Mouse (Mus musculus): ENCODE results near the gene Farp1. TPM values are rescaled to one million over a fixed set of nuclear protein-coding genes. Genes with fewer than 3 reads are reported as not detected.

Gene Farp1
- polyA plus RNA-seq, 1 experiment = 42.6 TPM

- Histone ChIP-seq H3K79me3 (ENCODE audit: low read depth) (peaks cover 8% of the 10 kb centered on the region), H3K79me2 (ENCODE audit: control insufficient read depth, insufficient read depth) (peaks cover 30% of the 10 kb centered on the region), H3K27me3 (ENCODE audit: control insufficient read depth, insufficient read depth, insufficient read length) (no peaks in the 10 kb centered on the region), H3K4me3 (ENCODE audit: insufficient read depth, poor library complexity, severe bottlenecking) (no peak overlapping the region), H3ac (ENCODE audit: control insufficient read depth, insufficient read length, low read depth) (no peak overlapping the region), H3K36me3 (ENCODE audit: control insufficient read depth, insufficient read depth) (peaks cover 49% of the 10 kb centered on the region)
- TF ChIP-seq MYOD1 (IDR thresholded peaks at IDR 0.05; ENCODE audit: control insufficient read depth, insufficient read length, low read depth) (no peak), MYOG (IDR thresholded peaks at IDR 0.05; ENCODE audit: control insufficient read depth, extremely low read depth, insufficient read length) (no peak), MAX (IDR thresholded peaks at IDR 0.05) (no peak), CTCF (IDR thresholded peaks at IDR 0.05; ENCODE audit: control insufficient read depth, insufficient read depth, insufficient read length) (no peak), CEBPB (IDR thresholded peaks at IDR 0.05; ENCODE audit: low read depth) (no peak), FOSL1 (IDR thresholded peaks at IDR 0.05; ENCODE audit: insufficient read depth, low read length, poor library complexity, severe bottlenecking) (no peak), USF1 (IDR thresholded peaks at IDR 0.05; ENCODE audit: low read depth) (no peak)
Measured at GRCm38 (mm10) chr14:121220723-121221122, 185.7 kb downstream of the Farp1 start.

DNA sequence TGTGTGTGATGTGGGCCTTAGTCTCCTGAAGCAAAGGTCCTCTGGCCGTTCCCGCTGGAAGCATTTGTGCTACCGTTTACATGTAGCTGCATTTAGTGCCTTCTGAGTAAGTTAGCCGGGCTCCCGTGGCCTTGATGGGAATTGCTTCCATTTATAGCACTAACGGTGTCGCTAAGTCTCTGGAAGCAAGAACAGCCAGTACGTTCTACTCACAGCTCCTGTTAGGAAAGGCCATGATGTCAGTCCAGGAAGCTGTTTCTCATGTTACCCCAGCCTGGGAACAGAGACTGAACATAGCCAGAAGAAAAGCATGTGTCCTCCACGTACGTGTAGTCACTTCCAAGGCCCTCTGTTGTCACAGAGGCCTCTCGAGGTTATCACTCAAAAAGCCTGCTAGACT is 190.8 kb downstream of the Farp1 start:
- Histone ChIP-seq H3K79me3 (ENCODE audit: low read depth) (no peaks in the 10 kb centered on the region), H3K27me3 (ENCODE audit: control insufficient read depth, insufficient read depth, insufficient read length) (no peaks in the 10 kb centered on the region), H3ac (ENCODE audit: control insufficient read depth, insufficient read length, low read depth) (no peak overlapping the region), H3K79me2 (ENCODE audit: control insufficient read depth, insufficient read depth) (no peaks in the 10 kb centered on the region), H3K4me3 (ENCODE audit: insufficient read depth, poor library complexity, severe bottlenecking) (no peak overlapping the region), H3K36me3 (ENCODE audit: control insufficient read depth, insufficient read depth) (peaks cover 67% of the 10 kb centered on the region)
- no peak for TF ChIP-seq FOSL1 (IDR thresholded peaks at IDR 0.05; ENCODE audit: insufficient read depth, low read length, poor library complexity, severe bottlenecking)
- TF ChIP-seq CTCF (IDR thresholded peaks at IDR 0.05; ENCODE audit: control insufficient read depth, insufficient read depth, insufficient read length) = no peak
- TF ChIP-seq MYOG (IDR thresholded peaks at IDR 0.05; ENCODE audit: control insufficient read depth, extremely low read depth, insufficient read length) = no peak
- no peak for TF ChIP-seq MAX (IDR thresholded peaks at IDR 0.05)
- no peak for TF ChIP-seq USF1 (IDR thresholded peaks at IDR 0.05; ENCODE audit: low read depth)
- TF ChIP-seq CEBPB (IDR thresholded peaks at IDR 0.05; ENCODE audit: low read depth) = no peak
- no peak for TF ChIP-seq MYOD1 (IDR thresholded peaks at IDR 0.05; ENCODE audit: control insufficient read depth, insufficient read length, low read depth)

GRCm38 (mm10) chr14:121229036-121229773 is 194.2 kb downstream of the Farp1 start:
- no peaks in the 10 kb centered on the region for H3K79me2 ChIP-seq (ENCODE audit: control insufficient read depth, insufficient read depth)
- no peaks in the 10 kb centered on the region for H3K79me3 ChIP-seq (ENCODE audit: low read depth)
- H3ac ChIP-seq (ENCODE audit: control insufficient read depth, insufficient read length, low read depth) = no peak overlapping the region
- peaks cover 58% of the 10 kb centered on the region for H3K36me3 ChIP-seq (ENCODE audit: control insufficient read depth, insufficient read depth)
- H3K4me3 ChIP-seq (ENCODE audit: insufficient read depth, poor library complexity, severe bottlenecking) = no peak overlapping the region
- no peaks in the 10 kb centered on the region for H3K27me3 ChIP-seq (ENCODE audit: control insufficient read depth, insufficient read depth, insufficient read length)
- TF ChIP-seq CTCF (IDR thresholded peaks at IDR 0.05; ENCODE audit: control insufficient read depth, insufficient read depth, insufficient read length) = no peak
- peak; percentile 40 for TF ChIP-seq USF1 (IDR thresholded peaks at IDR 0.05; ENCODE audit: low read depth)
- no peak for TF ChIP-seq MYOG (IDR thresholded peaks at IDR 0.05; ENCODE audit: control insufficient read depth, extremely low read depth, insufficient read length)
- no peak for TF ChIP-seq FOSL1 (IDR thresholded peaks at IDR 0.05; ENCODE audit: insufficient read depth, low read length, poor library complexity, severe bottlenecking)
- no peak for TF ChIP-seq MYOD1 (IDR thresholded peaks at IDR 0.05; ENCODE audit: control insufficient read depth, insufficient read length, low read depth)

DNA sequence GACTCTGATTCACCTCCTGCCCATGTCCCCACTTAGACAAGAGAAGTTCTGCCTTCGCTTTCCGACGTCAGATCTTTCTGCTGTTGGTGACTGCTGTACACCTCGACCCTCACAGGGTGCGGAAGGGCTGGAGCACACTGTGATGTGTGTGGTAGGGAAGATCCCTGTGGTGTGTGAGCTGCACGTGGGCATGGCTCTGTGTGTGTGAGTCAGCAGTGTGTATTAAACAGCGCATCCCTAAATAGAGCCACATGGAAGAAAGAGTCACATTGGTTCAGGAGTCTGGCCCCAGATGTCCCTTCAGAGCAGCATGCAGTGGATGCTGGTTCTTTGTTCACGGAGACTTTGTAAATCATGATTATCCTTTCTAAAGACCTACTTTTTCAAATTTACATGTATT is 196.2 kb downstream of the Farp1 start:
- H3K36me3 ChIP-seq (ENCODE audit: control insufficient read depth, insufficient read depth) = peaks cover 50% of the 10 kb centered on the region
- H3ac ChIP-seq (ENCODE audit: control insufficient read depth, insufficient read length, low read depth) = no peak overlapping the region
- no peak overlapping the region for H3K4me3 ChIP-seq (ENCODE audit: insufficient read depth, poor library complexity, severe bottlenecking)
- H3K79me2 ChIP-seq (ENCODE audit: control insufficient read depth, insufficient read depth) = no peaks in the 10 kb centered on the region
- no peak for TF ChIP-seq USF1 (IDR thresholded peaks at IDR 0.05; ENCODE audit: low read depth)
- TF ChIP-seq MYOD1 (IDR thresholded peaks at IDR 0.05; ENCODE audit: control insufficient read depth, insufficient read length, low read depth) = no peak
- no peak for TF ChIP-seq CTCF (IDR thresholded peaks at IDR 0.05; ENCODE audit: control insufficient read depth, insufficient read depth, insufficient read length)
- no peak for TF ChIP-seq MYOG (IDR thresholded peaks at IDR 0.05; ENCODE audit: control insufficient read depth, extremely low read depth, insufficient read length)
- TF ChIP-seq MAX (IDR thresholded peaks at IDR 0.05) = no peak
- TF ChIP-seq FOSL1 (IDR thresholded peaks at IDR 0.05; ENCODE audit: insufficient read depth, low read length, poor library complexity, severe bottlenecking) = no peak
- TF ChIP-seq CEBPB (IDR thresholded peaks at IDR 0.05; ENCODE audit: low read depth) = no peak
- H3K79me3 ChIP-seq (ENCODE audit: low read depth) = no peaks in the 10 kb centered on the region
- no peaks in the 10 kb centered on the region for H3K27me3 ChIP-seq (ENCODE audit: control insufficient read depth, insufficient read depth, insufficient read length)

- Histone ChIP-seq H3ac (ENCODE audit: control insufficient read depth, insufficient read length, low read depth) (no peak overlapping the region), H3K36me3 (ENCODE audit: control insufficient read depth, insufficient read depth) (peaks cover 56% of the 10 kb centered on the region), H3K27me3 (ENCODE audit: control insufficient read depth, insufficient read depth, insufficient read length) (no peaks in the 10 kb centered on the region), H3K79me2 (ENCODE audit: control insufficient read depth, insufficient read depth) (no peaks in the 10 kb centered on the region), H3K4me3 (ENCODE audit: insufficient read depth, poor library complexity, severe bottlenecking) (no peak overlapping the region), H3K79me3 (ENCODE audit: low read depth) (no peaks in the 10 kb centered on the region)
- TF ChIP-seq MYOG (IDR thresholded peaks at IDR 0.05; ENCODE audit: control insufficient read depth, extremely low read depth, insufficient read length) (no peak), MYOD1 (IDR thresholded peaks at IDR 0.05; ENCODE audit: control insufficient read depth, insufficient read length, low read depth) (no peak), CTCF (IDR thresholded peaks at IDR 0.05; ENCODE audit: control insufficient read depth, insufficient read depth, insufficient read length) (no peak), USF1 (IDR thresholded peaks at IDR 0.05; ENCODE audit: low read depth) (no peak), FOSL1 (IDR thresholded peaks at IDR 0.05; ENCODE audit: insufficient read depth, low read length, poor library complexity, severe bottlenecking) (no peak), MAX (IDR thresholded peaks at IDR 0.05) (no peak), CEBPB (IDR thresholded peaks at IDR 0.05; ENCODE audit: low read depth) (no peak)
Measured at GRCm38 (mm10) chr14:121234741-121235307, 199.8 kb downstream of the Farp1 start.
